26 mouse cellular contexts compared by ENCODE assay signal in genomic region chr8:46921585-46921984, GRCm38 (mm10).
DNase-seq lines count a peak whose midpoint lies in the region; ATAC-seq and TF ChIP-seq lines count a peak whose summit lies in the region.
"Had no signal": no experiment of that assay in that cellular context is flagged by ENCODE, and none has a peak within 500 bp of the region (broad histone marks: within the 10 kb centered on the region; RNA-seq: fewer than 3 reads in every experiment).

No protein-coding gene starts in this region.

- H3K9me3 ChIP-seq in kidney, postnatal 0 days (replicated peaks; ENCODE audit: low read length): no peaks in the 10 kb centered on the region
- H3K9me3 ChIP-seq in hindbrain, embryonic 12.5 days (replicated peaks): no peaks in the 10 kb centered on the region
- H3K9me3 ChIP-seq: midbrain, embryonic 13.5 days; neural tube, embryonic 12.5 days; stomach, embryonic 15.5 days had no signal

- no peak for TF ChIP-seq POLR2A in brain, embryonic 14.5 days (IDR thresholded peaks at IDR 0.05; ENCODE audit: borderline replicate concordance, extremely low read depth, insufficient read depth, insufficient read length, poor library complexity, severe bottlenecking)

- 75% methylated on average over 7 of the region's 7 CpGs for WGBS in kidney, postnatal 0 days
- 79% methylated on average over 7 of the region's 7 CpGs for WGBS in hindbrain, embryonic 12.5 days

- TF ChIP-seq CTCF in kidney, postnatal 0 days (IDR thresholded peaks at IDR 0.05; ENCODE audit: low read depth): no peak
- no peak for TF ChIP-seq CTCF in brain, embryonic 14.5 days (IDR thresholded peaks at IDR 0.05; ENCODE audit: borderline replicate concordance, extremely low read depth, insufficient read depth, insufficient read length)

- H3K27ac ChIP-seq in kidney, postnatal 0 days: no peak overlapping the region
- no peak overlapping the region for H3K27ac ChIP-seq in hindbrain, embryonic 12.5 days
- H3K27ac ChIP-seq: gastrocnemius, adult 2 months; liver, embryonic 14.5 days; midbrain, embryonic 13.5 days; neural tube, embryonic 12.5 days; stomach, embryonic 15.5 days had no signal

- no peak overlapping the region for H3K4me3 ChIP-seq in kidney, postnatal 0 days (replicated peaks; ENCODE audit: low read depth, low read length)
- H3K4me3 ChIP-seq in hindbrain, embryonic 12.5 days: no peak overlapping the region
- H3K4me3 ChIP-seq: gastrocnemius, adult 2 months; midbrain, embryonic 13.5 days; neural tube, embryonic 12.5 days; stomach, embryonic 15.5 days had no signal

- no peak overlapping the region for H3K9ac ChIP-seq in kidney, postnatal 0 days (ENCODE audit: low read depth, low read length)
- H3K9ac ChIP-seq in hindbrain, embryonic 12.5 days: no peak overlapping the region
- H3K9ac ChIP-seq: liver, embryonic 14.5 days; midbrain, embryonic 13.5 days; neural tube, embryonic 12.5 days; stomach, embryonic 15.5 days had no signal

- no peak overlapping the region for H3K4me2 ChIP-seq in kidney, postnatal 0 days (ENCODE audit: low read length)
- no peak overlapping the region for H3K4me2 ChIP-seq in hindbrain, embryonic 12.5 days (replicated peaks)
- H3K4me2 ChIP-seq: heart, embryonic 11.5 days; midbrain, embryonic 13.5 days; neural tube, embryonic 12.5 days; stomach, embryonic 15.5 days had no signal

- DNase-seq in cerebellum, postnatal 14 days: peak; percentile 27 to 35
- DNase-seq in cerebellum, adult 18-20 months: no peak
- DNase-seq in kidney, postnatal 0 days (ENCODE audit: low spot score): no peak
- DNase-seq in kidney, postnatal 4 days: no peak
- DNase-seq in CD4-positive, CD25-positive, alpha-beta regulatory T cell, adult 2 months (ENCODE audit: low read depth, low spot score): peak; percentile 62
- peak; percentile 11 for DNase-seq in brain, embryonic 14.5 days (ENCODE audit: low read depth)
- DNase-seq in testis, postnatal 14 days (ENCODE audit: low spot score): no peak
- DNase-seq: adrenal gland, adult 2 months; adrenal gland, postnatal 36 days; cerebellum, adult 8-10 months; gastrocnemius, adult 2 months; gastrocnemius, postnatal 36 days; heart, postnatal 4 days; kidney, adult 2 months; liver; lung, adult 2 months; lung, postnatal 10 days; right cerebral cortex, postnatal 25 days; thymus, postnatal 36 days had no signal

- 0 out of 2 replicates have a peak, but pooled peaks have one; percentile 43 for ATAC-seq in kidney, postnatal 0 days (replicated peaks; ENCODE audit: low FRiP score, low read depth)
- ATAC-seq in hindbrain, embryonic 12.5 days (ENCODE audit: low FRiP score): no peak
- ATAC-seq: forebrain, embryonic 14.5 days; midbrain, embryonic 13.5 days had no signal

- H3K36me3 ChIP-seq in kidney, postnatal 0 days (ENCODE audit: insufficient read depth, low read length): no peaks in the 10 kb centered on the region
- no peaks in the 10 kb centered on the region for H3K36me3 ChIP-seq in hindbrain, embryonic 12.5 days
- H3K36me3 ChIP-seq: midbrain, embryonic 13.5 days; neural tube, embryonic 12.5 days; stomach, embryonic 15.5 days had no signal

- H3K27me3 ChIP-seq in kidney, postnatal 0 days (ENCODE audit: insufficient read depth, low read length): no peaks in the 10 kb centered on the region
- no peaks in the 10 kb centered on the region for H3K27me3 ChIP-seq in hindbrain, embryonic 12.5 days
- H3K27me3 ChIP-seq: neural tube, embryonic 12.5 days; stomach, embryonic 15.5 days had no signal

- H3K4me1 ChIP-seq in kidney, postnatal 0 days (replicated peaks; ENCODE audit: insufficient read depth, low read length): no peaks in the 10 kb centered on the region
- H3K4me1 ChIP-seq in hindbrain, embryonic 12.5 days: peaks cover 12% of the 10 kb centered on the region
- H3K4me1 ChIP-seq: stomach, embryonic 15.5 days had no signal

Comparison
In these comparisons a context has a peak if more than half of its experiments do, and no peak if none do; other contexts are left out.
1. DNase-seq: peak in cerebellum, postnatal 14 days (2 of 2), CD4-positive, CD25-positive, alpha-beta regulatory T cell, adult 2 months (single experiment) and brain, embryonic 14.5 days (single experiment); none in cerebellum, adult 18-20 months (0 of 2), kidney, postnatal 0 days (single experiment), kidney, postnatal 4 days (0 of 2) and testis, postnatal 14 days (single experiment).